Mouse (Mus musculus) liver, embryonic 14.5 days (tissue): ENCODE results near the gene H2-K1.

Source experiments
- CTCF ChIP-seq: IDR thresholded peaks from 2 replicates; pipeline ENCODE4 v1.5.1; 2016; ENCODE audit warnings: antibody characterized with exemption, low read depth, control low read depth
- EP300 ChIP-seq: IDR thresholded peaks from 2 replicates; pipeline ENCODE4 v1.6.1; 2016; ENCODE audit warnings: antibody characterized with exemption, low read depth

DNA sequence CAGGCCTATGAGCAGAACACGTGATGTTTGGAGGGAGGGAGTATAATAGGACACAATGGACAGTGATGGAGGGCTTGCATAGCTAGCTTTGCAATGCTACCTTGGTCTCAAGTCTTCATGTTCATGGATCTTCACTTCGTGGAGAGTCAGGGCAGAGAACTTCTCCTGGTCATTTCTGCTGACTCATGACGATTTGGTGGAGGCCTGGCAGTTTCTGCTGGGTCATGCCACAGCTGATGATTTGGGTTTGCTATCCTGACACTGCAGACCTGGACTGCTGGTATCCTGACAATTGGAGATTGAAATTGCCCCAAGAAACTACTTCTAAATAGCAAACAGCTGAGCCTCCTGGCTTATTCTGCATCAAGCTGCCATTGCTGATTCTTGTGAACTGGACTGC is 26.6 kb downstream of the H2-K1 start:
- TF ChIP-seq CTCF = no peak
- 0 out of 2 replicates have a peak, but pooled peaks have one; percentile 35 for TF ChIP-seq EP300
